Mouse (Mus musculus) heart, embryonic 15.5 days (tissue): ENCODE data around the gene Ccdc73. TPM values are rescaled to one million over a fixed set of nuclear protein-coding genes. Genes with fewer than 3 reads are reported as not detected.
A peak's percentile ranks its signal among the peaks of the same experiment; 100 is the strongest.
"Not testable (repeated sequence)": the region's sequence is repeated elsewhere in the genome, so short reads cannot be mapped to it uniquely, and the experiment has no call there.

Experiments
- ATAC-seq: fragments of 200-750 bp; cut with Nextera tagmentation; replicated peaks from 2 replicates; pipeline ENCODE4 v1.8.0; 2017; ENCODE audit warnings: low read depth, moderate TSS enrichment; ENCODE audit not compliant: insufficient number of reproducible peaks, insufficient read depth, low FRiP score
- H3K27ac ChIP-seq: fragments of 300-500 bp; sonication (generic); 2 replicates; pipeline ENCODE4 v1.5.1; 2015; ENCODE audit warnings: mild to moderate bottlenecking, inconsistent platforms
- H3K27me3 ChIP-seq: fragments of 300-500 bp; sonication (generic); 2 replicates; pipeline ENCODE4 v1.6.1; 2015; ENCODE audit warnings: inconsistent platforms
- H3K36me3 ChIP-seq: fragments of 300-500 bp; sonication (generic); 2 replicates; pipeline ENCODE4 v1.6.1; 2015; ENCODE audit warnings: mild to moderate bottlenecking, inconsistent platforms
- H3K4me1 ChIP-seq: fragments of 300-500 bp; sonication (generic); replicated peaks from 2 replicates; pipeline ENCODE4 v1.6.1; 2015; ENCODE audit warnings: inconsistent platforms
- H3K4me2 ChIP-seq: fragments of 300-500 bp; sonication (generic); 2 replicates; pipeline ENCODE4 v1.6.1; 2015; ENCODE audit warnings: inconsistent platforms, mild to moderate bottlenecking, moderate library complexity
- H3K4me3 ChIP-seq: fragments of 300-500 bp; sonication (generic); 2 replicates; pipeline ENCODE4 v1.5.1; 2015; ENCODE audit warnings: mild to moderate bottlenecking, inconsistent platforms
- H3K9ac ChIP-seq: fragments of 300-500 bp; sonication (generic); 2 replicates; pipeline ENCODE4 v1.6.1; 2015; ENCODE audit warnings: mild to moderate bottlenecking, inconsistent platforms
- H3K9me3 ChIP-seq: fragments of 300-500 bp; sonication (generic); replicated peaks from 2 replicates; pipeline ENCODE4 v1.6.1; 2016; ENCODE audit warnings: inconsistent platforms
- WGBS: fragments of 180-500 bp; shearing (Covaris S2); methylation state at CpG from one replicate; pipeline ENCODE4 v1.1.7; 2015; ENCODE audit warnings: mixed read lengths; 5-methylcytosine and 5-hydroxymethylcytosine counted together
- polyA plus RNA-seq: library from polyadenylated mRNA; unstranded; fragments of >200 nt; fragmentation: Nextera tagmentation; extraction: Ambion mirVana; gene quantifications from 2 replicates; pipeline ENCODE4 v1.2.1, GENCODE M21; 2015

Ccdc73 gene
- polyA plus RNA-seq, 1 experiment from 2014 or later: 9.0 TPM

DNA sequence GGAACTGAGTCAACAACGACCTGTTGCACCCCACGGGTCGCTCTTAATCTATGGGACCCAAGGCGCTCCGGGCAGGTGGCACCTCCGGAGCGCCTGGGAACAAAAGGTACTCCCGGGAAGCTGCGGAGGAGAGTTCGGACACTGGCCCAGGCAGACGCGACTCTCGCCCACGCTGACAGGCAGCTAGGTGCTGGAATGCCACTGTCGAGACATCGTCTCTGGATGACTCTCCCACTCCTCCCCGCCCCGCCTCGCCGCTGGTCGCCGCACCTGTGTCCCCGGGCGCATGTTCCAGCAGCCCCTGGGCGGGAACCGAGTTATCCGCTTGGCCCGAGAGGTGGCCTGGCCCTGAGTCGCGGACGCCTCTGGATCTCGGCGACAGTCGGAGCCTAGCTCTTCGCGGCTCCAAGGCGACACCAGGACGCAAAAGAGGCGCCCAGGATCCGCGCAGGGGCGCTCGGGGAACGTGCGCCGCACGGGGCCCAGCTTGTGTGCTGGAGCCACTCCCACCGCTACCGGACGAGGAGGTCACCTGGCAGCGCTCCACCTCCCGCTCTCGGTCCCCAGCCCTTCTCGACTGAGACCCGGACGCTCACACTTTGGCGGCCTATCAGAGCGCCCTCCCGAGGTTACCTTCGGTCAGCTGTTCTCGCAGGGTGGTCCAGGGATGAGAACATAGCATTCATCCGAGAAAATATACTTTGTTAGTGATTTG lies 18.2 kb upstream of the Ccdc73 start, which contains the start of gene Prrg4:
Gene Prrg4 (minus strand): TSS at position 601 of the 715 bp plus-strand sequence.
- 0 out of 2 replicates have a peak within 1 kb of the TSS, but pooled peaks have one; percentile 24 for H3K27ac ChIP-seq
- H3K27me3 ChIP-seq: peaks cover 9% of the 10 kb centered on the region
- no peaks in the 10 kb centered on the region for H3K36me3 ChIP-seq
- H3K9ac ChIP-seq: peak within 1 kb of the TSS; percentile 60
- WGBS: under 1% methylated on average over 62 of the region's 62 CpGs
- H3K4me1 ChIP-seq: peaks cover 11% of the 10 kb centered on the region; the same call in 1 of the 2 replicates
- H3K9me3 ChIP-seq: no peaks in the 10 kb centered on the region
- peak within 1 kb of the TSS; percentile 99 for H3K4me2 ChIP-seq
- ATAC-seq: peak; percentile 68
- H3K4me3 ChIP-seq: peak within 1 kb of the TSS; percentile 68

DNA sequence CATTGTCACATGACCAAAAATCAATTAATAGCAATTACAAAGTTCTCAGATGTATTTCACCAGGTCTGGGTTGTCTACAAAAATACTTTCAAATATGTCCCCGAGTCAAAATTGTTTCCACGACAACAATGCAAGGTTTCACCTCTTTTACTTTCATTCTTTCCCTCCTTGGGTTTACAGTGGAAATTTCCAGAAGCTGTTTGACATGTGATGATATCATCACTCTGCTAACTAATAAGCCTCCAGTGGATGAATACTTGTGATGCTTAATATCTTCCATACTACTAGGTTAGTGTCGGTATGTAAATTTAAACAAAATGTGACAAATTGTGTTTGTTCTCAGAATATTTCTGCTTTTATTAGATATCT lies 17.6 kb upstream of the Ccdc73 start:
- no peak for ATAC-seq
- Histone ChIP-seq H3K4me2 (peak overlapping the region; percentile 99), H3K9ac (no peak overlapping the region), H3K36me3 (no peaks in the 10 kb centered on the region), H3K4me3 (peak overlapping the region; percentile 68), H3K4me1 (peaks cover 11% of the 10 kb centered on the region; the same call in 1 of the 2 replicates), H3K27ac (no peak overlapping the region), H3K9me3 (no peaks in the 10 kb centered on the region), H3K27me3 (peaks cover 9% of the 10 kb centered on the region)
- 60% methylated on average over 3 of the region's 3 CpGs for WGBS

DNA sequence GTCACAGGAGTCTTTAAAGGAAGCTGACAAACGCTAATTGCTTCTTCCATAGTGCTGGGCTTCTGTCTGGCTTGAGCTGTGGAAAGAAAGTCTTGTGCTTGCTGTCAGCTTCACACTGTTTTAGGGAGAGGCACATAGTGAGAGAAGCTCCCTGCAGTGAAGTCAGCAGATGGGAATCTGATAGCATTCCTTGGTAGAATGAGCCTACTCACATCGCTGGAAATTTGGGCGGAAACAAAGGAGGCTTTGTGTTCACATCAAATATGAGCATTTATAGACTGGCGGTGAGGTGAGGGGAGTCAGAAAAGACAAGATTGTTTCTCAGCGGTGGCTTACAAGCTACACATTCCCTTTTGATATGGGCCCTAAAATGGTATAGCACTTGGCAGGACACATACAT lies 15.9 kb upstream of the Ccdc73 start:
- Histone ChIP-seq H3K9ac (no peak overlapping the region), H3K4me2 (no peak overlapping the region), H3K27ac (no peak overlapping the region), H3K36me3 (no peaks in the 10 kb centered on the region), H3K4me3 (no peak overlapping the region), H3K4me1 (peaks cover 11% of the 10 kb centered on the region; the same call in 1 of the 2 replicates), H3K27me3 (peaks cover 9% of the 10 kb centered on the region), H3K9me3 (no peaks in the 10 kb centered on the region)
- ATAC-seq: no peak
- WGBS: 34% methylated on average over 5 of the region's 5 CpGs

DNA sequence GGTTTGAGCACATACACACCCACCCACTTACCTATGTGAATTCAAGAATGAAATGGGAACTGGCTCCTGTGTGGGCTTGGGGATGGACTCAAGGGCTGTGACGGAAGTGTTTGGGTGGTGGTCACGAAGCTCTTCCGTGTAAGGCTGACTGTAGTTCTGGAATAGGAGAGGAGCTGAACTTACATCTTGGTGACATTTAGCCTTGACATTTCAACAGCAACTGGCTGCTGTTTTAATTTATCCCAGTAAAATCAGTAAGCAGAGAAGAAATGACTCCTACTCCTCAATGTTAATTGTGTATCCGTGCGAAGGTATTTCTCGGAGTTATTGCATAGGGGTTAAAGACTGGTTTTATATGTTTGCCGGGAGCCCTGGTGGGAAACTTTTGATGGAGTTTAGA lies 15.1 kb upstream of the Ccdc73 start:
- 82% methylated on average over 7 of the region's 7 CpGs for WGBS
- Histone ChIP-seq H3K27ac (no peak overlapping the region), H3K4me2 (no peak overlapping the region), H3K36me3 (no peaks in the 10 kb centered on the region), H3K9ac (no peak overlapping the region), H3K27me3 (peaks cover 9% of the 10 kb centered on the region), H3K9me3 (no peaks in the 10 kb centered on the region), H3K4me1 (peaks cover 11% of the 10 kb centered on the region; the same call in 1 of the 2 replicates), H3K4me3 (no peak overlapping the region)
- ATAC-seq: no peak

DNA sequence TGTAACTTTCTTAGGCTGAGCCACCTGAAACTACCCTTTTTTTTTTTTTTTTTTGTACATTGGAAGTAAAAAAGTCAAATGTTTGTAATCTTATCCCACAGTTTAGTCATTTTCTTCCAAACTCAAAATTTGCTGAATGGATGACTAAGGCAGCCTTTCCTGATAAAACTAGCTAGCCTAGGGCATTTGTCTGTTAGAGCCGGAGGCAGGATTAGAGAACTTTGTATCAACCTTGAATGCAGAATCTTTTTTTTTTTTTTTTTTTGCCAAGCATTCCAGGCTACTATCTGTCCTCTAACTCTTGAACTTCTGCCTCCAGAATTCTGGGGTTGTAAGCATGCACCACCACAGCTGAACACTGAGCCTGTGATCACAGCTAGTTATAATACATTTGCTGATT lies 12.8 kb upstream of the Ccdc73 start:
- Histone ChIP-seq H3K4me2 (no peak overlapping the region), H3K9me3 (no peaks in the 10 kb centered on the region), H3K27me3 (peaks cover 9% of the 10 kb centered on the region), H3K36me3 (no peaks in the 10 kb centered on the region), H3K4me1 (no peaks in the 10 kb centered on the region), H3K9ac (no peak overlapping the region), H3K4me3 (no peak overlapping the region), H3K27ac (no peak overlapping the region)
- WGBS: 68% methylated on average over 1 of the region's 1 CpGs
- no peak for ATAC-seq

DNA sequence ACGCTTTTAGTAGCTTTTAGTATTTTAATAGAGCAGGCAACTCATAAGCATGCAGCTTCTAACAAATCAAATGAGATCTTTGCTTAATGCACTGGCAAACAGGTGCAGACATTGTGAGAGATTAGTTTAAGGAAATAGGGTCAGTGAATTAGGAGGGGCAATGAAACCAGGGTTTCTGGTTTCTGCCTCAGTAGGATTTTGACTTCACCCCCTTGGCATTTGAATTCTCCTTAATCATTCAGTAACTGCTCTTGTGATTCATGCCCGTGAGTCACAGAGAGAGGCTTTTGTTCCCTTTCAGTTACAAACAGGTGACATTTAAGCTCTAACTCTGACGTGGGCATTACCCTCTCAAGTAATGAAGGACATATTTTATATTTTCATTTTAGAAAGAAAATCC lies 11.9 kb upstream of the Ccdc73 start:
- Histone ChIP-seq H3K4me2 (no peak overlapping the region), H3K9me3 (no peaks in the 10 kb centered on the region), H3K36me3 (no peaks in the 10 kb centered on the region), H3K4me1 (no peaks in the 10 kb centered on the region), H3K4me3 (no peak overlapping the region), H3K9ac (no peak overlapping the region), H3K27me3 (peaks cover 9% of the 10 kb centered on the region), H3K27ac (no peak overlapping the region)
- ATAC-seq: no peak
- WGBS: 59% methylated on average over 3 of the region's 3 CpGs

DNA sequence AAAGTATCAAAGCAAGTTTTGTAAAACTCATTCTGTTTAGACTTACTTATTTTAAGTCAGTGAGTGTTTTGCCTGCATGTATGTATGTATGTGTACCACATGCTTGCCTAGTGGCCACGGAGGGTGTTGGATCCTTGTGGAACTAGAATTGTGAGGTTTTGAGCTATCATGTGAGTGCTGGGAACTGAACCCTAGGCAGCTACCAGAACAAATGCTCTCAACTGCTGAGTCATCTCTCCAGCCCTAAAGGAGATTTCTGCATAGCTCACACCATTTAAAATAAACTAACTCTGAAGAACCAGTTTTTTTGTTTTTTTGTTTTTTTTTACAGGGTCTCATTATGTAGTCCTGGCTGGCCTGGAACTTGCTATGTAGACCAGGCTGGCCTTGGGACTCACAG lies 11.4 kb upstream of the Ccdc73 start:
- no peaks in the 10 kb centered on the region for H3K36me3 ChIP-seq
- no peak overlapping the region for H3K4me2 ChIP-seq
- no peak for ATAC-seq
- H3K4me3 ChIP-seq: no peak overlapping the region
- H3K27ac ChIP-seq: no peak overlapping the region
- no peak overlapping the region for H3K9ac ChIP-seq
- peaks cover 9% of the 10 kb centered on the region for H3K27me3 ChIP-seq
- WGBS: 47% methylated on average over 1 of the region's 1 CpGs
- no peaks in the 10 kb centered on the region for H3K4me1 ChIP-seq
- H3K9me3 ChIP-seq: no peaks in the 10 kb centered on the region

DNA sequence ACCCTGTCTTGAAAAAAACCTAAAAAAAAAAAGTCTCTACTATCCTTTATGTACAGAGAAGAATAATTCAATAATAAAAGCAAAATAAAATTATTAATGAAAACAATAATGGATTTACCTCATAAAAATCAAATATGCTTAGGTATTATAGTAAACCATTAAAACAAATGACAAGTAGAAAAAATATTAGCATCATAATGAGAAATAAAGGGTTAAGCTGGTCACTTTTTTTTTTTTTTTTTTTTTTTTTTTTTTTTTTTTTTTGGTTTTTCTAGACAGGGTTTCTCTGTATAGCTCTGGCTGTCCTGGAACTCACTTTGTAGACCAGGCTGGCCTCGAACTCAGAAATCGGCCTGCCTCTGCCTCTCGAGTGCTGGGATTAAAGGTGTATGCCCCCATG lies 9.5 kb upstream of the Ccdc73 start:
- WGBS: 87% methylated on average over 3 of the region's 3 CpGs
- not testable (repeated sequence) for H3K27ac ChIP-seq, H3K4me1 ChIP-seq, H3K9me3 ChIP-seq, H3K4me3 ChIP-seq, ATAC-seq, H3K27me3 ChIP-seq, H3K4me2 ChIP-seq, H3K36me3 ChIP-seq, H3K9ac ChIP-seq

DNA sequence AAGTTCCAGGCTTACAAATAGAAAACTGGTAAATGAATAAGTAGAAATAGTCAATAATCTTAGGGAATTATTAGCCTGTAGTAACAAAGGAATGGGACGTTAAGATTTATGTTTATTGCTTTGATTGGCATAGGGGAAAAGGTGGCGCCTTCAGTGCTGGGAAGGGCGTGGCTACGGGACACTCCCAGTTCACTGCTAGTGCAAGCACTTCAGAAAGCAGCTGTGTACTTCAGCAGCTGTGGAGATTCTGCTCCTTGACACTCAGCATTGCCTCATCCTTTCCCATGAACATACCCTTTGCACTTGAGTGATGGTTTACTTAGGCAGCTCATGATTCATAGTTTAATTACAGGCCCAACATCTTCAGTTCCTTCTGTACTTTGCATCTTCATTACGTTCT lies 8.5 kb upstream of the Ccdc73 start:
- Histone ChIP-seq H3K9me3 (no peaks in the 10 kb centered on the region), H3K4me1 (no peaks in the 10 kb centered on the region), H3K4me3 (no peak overlapping the region), H3K4me2 (no peak overlapping the region), H3K36me3 (no peaks in the 10 kb centered on the region), H3K27me3 (no peaks in the 10 kb centered on the region), H3K9ac (no peak overlapping the region), H3K27ac (no peak overlapping the region)
- 70% methylated on average over 5 of the region's 5 CpGs for WGBS
- no peak for ATAC-seq

DNA sequence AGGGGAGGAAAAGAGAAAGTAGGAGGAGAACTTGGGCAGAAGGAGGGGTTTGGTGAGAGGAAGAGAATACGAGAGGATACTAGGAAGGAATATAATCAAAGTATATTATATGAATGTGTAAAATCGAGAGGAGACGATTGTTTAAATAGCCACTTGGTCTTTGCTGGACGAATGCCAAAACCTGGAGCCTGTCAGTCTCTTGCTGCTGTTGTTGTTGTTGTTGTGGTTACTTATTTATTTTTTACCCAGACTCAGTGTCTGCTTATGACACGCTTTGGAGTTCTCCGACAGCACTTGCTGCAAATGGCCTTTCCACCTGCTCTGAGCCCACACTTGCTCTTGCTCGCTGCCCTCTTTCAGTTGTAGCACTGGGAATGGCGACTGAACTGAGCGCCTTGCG lies 7.2 kb upstream of the Ccdc73 start:
- WGBS: 75% methylated on average over 10 of the region's 10 CpGs
- H3K27me3 ChIP-seq: no peaks in the 10 kb centered on the region
- no peak overlapping the region for H3K27ac ChIP-seq
- no peaks in the 10 kb centered on the region for H3K9me3 ChIP-seq
- H3K4me2 ChIP-seq: no peak overlapping the region
- no peaks in the 10 kb centered on the region for H3K4me1 ChIP-seq
- ATAC-seq: no peak
- H3K36me3 ChIP-seq: no peaks in the 10 kb centered on the region
- no peak overlapping the region for H3K4me3 ChIP-seq
- no peak overlapping the region for H3K9ac ChIP-seq

DNA sequence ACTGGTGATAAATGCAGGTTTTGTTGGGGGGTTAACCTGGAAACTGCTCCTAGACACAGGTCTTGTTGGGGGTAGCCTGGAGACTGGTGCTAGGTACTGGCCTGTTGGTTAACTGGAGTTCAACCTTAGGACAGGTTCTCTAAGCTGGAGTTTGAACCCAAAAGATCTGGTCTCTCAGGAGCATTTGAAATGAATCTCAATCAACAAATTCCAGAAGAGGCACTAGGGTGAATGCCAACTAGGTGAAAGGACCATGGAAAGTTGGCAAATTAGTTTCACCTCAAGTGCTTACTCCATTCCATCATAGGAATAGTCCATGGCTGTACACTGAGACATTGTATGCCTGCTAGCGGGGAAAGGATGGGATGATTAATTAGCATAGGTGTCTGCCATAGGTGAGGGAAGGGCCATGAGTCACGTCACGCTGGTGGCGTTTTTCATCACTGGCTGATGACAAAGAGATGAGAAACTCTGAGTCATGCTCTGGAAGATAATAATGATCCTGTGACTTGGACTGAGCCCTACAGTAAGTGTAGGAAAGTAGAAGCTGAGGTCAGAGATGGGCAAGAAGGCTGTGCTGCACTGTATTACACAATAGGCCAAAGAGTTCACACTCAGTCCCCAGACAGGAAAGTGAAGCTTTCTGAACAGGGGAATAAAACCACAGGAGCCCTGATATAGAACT lies 3.3 kb upstream of the Ccdc73 start:
- Histone ChIP-seq H3K27ac (no peak overlapping the region), H3K4me1 (no peaks in the 10 kb centered on the region), H3K36me3 (no peaks in the 10 kb centered on the region), H3K9ac (no peak overlapping the region), H3K27me3 (no peaks in the 10 kb centered on the region), H3K4me2 (no peak overlapping the region), H3K4me3 (no peak overlapping the region), H3K9me3 (no peaks in the 10 kb centered on the region)
- ATAC-seq: no peak
- WGBS: 73% methylated on average over 4 of the region's 4 CpGs

DNA sequence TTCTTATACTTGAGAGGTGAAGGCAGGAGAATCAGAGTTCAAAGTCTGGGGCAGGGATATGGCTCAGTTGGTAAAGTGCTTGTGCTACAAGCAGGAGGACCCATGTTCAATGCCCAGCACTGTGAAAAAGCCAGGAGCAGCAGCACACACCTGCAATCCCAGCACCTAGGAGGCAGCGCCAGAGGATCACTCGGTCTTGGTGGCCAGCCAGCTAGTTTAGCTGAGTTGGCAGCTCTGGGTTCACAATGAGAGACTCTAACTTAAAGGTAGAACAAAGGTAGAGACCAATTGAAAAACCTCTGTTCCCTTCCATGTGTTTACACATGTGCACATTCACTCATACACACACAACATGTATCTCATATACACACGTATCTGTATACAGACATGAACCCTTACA lies 1.5 kb downstream of the Ccdc73 start:
- Histone ChIP-seq H3K4me1 (no peaks in the 10 kb centered on the region), H3K4me3 (no peak overlapping the region), H3K36me3 (no peaks in the 10 kb centered on the region), H3K27ac (no peak overlapping the region), H3K9ac (no peak overlapping the region), H3K9me3 (no peaks in the 10 kb centered on the region), H3K27me3 (no peaks in the 10 kb centered on the region), H3K4me2 (no peak overlapping the region)
- no peak for ATAC-seq
- 85% methylated on average over 3 of the region's 3 CpGs for WGBS
